Mouse (Mus musculus): ENCODE measurements around the gene Aqp1.
A peak's percentile ranks its signal among the peaks of the same experiment; 100 is the strongest.

Gene Aqp1

DNA sequence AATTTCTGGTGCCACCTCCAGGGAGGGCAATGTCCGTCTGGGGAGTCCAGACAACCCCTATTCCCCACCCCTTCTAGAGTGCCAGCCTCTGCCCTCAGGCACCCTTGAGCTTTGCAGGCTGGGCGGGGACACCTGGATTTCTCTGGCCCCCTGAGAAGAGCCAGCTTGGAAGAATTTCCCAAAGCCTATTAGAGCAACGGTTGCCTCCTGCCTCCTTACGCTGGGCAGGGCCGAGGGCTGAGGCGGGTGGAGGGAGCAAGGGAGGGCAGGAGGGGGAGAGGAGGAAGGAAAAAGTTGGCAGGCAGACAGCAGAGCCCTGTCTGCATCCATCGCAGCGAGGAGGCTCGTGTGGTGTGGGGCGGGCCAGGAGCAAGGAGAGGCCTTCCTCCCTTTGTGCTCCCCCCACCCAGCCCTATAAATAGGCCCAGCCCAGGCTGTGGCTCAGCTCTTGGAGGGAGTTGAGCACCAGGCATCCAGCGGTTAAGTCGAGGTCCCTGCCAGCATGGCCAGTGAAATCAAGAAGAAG, at the start of gene Aqp1:
Gene Aqp1 (plus strand): TSS at position 444 of the 526 bp plus-strand sequence.
- no peak for DNase-seq

DNA sequence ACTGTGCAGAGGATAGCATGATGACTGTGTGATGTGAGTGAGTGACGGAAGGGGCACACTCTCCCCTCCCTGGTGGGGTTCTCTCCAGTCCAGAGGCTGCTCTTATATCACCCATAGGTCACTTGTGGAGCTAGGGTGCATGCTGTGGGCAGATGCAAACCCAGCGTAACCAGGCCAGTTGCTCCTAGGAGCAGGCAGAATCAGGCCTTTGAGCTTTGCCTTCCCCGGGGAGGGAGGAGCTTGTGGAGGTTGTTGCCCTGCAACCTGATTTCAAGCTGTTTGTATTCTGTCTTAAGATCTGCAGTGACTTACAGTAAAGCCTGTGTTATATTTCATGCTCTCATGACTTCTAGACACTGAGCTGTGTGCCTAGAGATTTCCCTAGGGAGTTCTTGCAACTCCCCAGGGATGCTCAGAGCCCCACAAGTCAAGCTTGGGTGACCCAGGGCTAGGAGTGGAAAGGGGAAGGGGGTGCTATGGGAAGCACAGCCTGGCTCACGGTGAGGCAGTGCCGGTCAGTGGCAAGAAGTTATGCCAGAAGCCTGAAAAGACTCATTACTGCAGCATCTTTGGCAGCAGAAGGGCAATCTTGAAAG, 48.1 kb upstream of the Aqp1 start:
- DNase-seq, result no peak

DNA sequence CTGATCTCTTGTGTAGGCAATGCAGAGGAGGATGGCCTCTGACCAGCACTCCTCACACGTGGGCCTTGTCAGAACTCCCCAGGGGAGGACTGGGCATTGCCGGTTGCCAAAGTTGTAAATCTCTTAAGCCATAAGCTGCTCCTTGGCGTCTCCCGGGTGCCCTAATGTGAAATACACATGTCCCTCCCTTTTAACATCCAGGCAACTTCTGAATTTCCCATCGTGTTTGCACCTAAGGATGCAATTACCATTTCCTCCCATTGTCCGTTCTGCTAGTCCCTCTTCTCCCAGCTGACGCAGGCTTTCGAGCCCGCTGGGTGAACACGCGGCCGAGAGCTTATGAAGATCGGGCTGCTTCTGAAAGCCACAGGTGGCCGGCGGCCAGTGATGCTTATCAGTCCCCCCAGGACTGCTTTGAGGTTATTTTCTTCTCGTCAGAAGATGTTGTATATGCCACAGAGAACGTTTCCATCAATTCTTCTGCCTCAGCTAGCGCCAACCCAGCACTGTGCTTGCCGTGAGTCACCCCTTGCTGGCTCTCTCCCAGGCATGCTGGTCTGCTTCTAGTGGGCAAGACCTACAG, 41.6 kb upstream of the Aqp1 start:
- no peak for DNase-seq

DNA sequence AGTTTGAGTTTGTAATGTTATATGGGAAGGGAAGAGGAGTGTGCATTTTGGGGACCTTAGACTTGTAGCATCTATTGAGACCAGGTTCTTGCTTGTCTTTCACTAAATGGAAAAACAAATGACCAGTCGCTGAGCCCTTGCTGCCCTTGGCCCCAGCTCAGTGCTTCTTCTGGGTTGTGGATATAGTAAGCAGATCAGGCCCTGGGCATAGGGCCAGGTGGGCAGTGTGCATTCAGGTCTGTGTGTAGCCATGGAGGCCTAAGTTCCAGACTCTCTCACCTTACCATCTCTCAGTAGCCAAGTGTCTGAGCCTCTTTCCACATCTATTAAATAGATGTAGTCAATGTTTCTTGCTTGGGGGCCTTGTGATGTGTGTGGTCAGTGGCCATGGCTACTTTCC, 40.9 kb upstream of the Aqp1 start:
- no peak for DNase-seq

DNA sequence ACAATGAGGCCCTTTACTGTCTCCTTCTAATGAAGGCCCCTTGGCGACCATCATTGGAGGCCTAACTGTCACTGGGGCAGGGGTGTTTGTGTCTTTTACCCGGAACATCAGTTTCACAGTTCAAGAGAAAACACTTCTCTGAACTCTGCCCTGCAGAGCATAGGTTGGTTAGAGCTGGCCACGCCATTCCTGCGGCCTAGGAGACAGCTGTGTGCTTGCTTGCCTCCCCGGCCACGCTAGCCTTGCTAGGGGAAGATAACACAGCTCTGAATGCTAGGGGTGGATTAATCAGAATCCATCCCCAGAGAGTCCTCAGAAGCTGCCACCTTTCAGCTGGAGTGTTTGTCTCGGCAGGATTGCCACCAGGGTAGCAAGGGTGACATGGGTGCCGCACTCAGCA, 36.8 kb upstream of the Aqp1 start:
- no peak for DNase-seq

DNA sequence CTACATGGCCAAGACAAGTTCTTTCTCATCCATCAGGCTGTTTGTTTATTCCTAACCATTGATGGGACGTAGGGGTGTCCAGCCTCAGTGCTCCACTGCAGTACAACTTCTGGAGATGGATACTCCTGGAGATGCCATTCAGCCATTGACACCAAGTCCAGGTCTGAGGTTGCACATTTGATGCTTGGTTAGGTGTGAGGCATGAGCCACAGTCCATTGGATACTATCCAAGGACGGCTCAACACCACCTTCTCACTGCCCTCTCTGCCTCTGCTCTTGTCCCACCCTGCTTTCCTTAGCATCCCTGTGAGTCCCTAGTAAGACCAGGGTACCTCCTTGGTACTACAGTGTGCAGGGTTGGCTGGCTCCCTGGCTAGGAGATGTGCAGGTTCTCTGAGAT, 36.3 kb upstream of the Aqp1 start:
- no peak for DNase-seq

DNA sequence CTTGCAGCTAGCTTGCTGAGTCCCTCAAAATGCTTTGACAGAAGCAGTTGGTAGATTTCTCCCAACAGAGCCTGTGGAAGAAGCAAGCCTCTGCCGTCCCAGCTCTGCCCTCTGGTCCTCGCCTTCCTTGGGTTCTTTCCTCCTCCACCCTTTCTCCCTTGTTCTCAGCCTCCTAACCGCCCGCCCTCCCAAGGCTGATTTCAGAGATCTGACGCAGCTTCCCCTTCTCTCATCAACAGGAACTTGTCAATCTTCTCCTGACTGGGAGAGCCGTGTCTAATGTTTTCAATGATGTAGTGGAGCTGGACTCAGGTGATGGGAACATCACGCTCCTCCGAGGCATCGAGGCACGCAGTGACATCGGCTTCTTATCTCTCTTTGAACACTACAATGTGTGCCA, 35.5 kb upstream of the Aqp1 start:
- DNase-seq, result no peak

DNA sequence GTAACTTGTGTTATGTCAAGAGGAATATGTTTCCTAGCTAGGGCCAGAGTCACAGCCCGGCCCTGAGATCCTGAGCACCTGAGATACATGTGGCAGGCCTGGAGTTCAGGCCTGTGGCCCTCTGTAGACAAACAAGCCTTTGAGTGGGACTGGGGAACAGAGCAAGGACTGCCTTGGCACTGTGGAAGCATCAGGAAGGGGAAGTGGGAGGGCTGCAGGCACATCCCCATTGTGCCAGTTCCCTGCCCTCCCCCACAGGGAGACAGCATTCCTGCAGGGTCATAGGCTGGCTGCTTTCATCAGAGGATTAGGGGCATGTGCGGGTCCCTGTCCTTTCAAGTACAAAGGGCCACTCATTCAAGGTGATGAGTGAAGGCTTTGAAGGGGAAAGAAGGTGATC, 26.1 kb upstream of the Aqp1 start:
- no peak for DNase-seq

DNA sequence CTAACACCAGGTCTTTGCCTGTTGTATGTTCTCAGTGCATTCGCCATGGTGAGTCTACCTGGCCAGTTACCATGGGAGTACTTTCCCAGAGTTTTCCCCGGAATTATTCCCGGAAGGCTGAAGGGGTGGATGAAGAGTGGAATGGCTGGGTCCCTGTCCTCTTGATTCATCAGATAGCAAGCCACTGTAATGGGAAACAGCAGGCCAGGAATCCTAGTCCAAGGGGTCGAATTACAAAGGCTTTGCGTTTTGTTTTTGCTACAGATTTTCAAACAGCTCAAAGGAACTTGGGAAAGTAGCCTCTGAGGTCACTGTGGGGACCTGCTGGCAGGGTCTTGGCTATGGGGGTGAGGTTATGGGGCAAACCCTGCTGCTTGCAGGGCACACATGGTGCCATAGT, 24.3 kb upstream of the Aqp1 start:
- no peak for DNase-seq

DNA sequence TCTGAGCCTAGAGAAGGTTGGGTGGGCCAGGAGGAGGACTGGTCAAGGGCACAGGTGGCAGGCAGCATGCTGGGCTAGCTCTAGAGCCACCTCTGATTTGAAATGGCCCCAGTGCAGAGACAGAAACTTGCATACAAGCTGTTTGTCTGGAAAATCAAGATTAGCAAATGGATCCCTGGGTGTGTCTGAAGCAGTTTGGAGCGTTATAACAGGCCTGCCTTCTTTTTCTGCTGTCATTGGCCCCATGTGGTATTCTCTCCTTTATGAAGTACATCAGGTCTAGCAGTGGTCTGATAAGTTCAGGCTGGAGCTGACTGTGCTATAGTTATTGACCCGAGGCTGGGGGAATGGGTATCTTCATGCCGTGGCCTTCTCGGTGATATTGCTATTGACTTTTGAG, 22.3 kb upstream of the Aqp1 start:
- no peak for DNase-seq

DNA sequence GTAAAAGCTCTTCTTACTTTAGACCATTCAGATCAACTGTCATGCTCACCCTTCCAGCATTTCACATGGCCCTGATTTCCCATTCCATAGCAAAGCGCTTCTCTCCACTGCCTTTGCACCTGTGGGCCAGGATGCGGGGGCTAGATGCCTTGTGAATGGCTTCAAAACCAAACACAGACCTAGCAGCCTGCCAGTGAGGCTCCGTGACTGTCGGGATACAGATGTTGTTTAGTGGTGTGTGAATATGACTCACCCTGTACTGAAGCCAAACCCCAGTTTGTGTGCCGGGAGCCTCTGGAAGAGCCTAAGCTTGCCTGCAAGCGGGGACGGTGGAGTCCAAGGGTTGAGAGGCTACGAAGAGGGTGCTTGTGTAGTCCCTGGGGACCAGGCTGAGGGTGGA, 21.6 kb upstream of the Aqp1 start:
- no peak for DNase-seq

DNA sequence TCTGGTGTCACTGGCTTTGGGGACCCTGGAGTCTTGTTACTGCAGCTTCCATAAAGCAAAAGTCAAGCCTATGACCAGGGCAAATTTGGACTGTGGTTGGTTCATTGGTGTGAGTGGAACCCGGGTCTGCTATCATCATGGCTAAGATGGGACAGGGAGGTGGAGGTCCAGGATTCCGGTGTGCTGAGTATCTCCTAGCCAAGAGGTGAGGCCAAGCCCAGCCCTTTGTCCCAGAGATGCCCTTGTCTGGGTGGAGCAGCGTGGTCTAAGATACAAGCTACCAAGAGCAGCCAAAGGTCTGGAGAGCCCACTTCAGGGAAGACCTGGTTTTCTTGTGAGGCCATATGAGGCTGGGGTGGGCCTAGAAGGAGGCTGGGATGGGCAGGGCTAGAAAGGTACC, 17.6 kb upstream of the Aqp1 start:
- DNase-seq, result no peak

DNA sequence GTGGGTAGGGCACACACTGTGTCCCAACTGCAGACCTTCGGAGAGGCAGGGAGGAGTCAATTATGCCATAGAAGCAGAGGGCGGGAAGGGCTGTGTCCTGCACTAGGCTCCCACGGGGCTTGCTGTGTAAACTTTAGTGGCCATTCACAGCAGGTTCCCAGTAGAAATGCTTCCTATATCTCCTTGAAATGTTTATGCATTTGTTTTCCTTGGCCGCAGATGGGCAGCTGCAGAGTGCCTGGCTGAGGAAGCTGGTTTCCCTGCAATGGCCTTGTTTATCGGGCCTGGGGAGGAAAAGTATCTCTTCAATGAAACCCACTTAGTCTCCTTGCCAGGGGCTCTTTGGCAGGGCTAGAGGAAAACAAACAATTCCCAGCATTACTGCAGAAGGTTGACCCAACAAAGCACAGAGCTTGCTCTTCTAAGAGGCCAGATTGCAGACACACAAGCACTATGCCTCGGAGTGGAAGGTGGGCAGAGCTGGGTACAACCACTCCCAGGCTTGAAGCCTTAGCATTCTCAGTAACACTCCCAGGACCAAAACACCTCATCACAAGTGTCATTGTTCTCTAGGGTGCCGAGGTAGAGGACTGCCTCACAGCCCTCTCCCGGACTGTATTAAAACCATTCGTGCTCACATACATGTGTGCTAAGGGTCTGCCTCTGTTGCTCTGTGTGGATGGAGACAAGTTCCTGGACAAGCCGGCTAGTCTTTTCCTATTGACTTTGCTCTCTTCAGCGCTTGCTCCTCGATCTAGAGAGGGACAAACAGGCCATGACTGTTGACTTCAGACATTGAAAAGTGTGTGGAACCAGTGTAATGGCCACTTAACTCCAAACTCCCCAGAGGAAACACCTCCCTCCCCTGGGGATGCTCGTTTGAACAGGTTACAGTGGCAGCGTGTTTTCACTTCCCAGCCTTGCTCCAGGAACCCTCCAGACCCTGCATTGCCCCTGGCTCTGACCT, 16.4 kb upstream of the Aqp1 start:
- DNase-seq, result no peak

DNA sequence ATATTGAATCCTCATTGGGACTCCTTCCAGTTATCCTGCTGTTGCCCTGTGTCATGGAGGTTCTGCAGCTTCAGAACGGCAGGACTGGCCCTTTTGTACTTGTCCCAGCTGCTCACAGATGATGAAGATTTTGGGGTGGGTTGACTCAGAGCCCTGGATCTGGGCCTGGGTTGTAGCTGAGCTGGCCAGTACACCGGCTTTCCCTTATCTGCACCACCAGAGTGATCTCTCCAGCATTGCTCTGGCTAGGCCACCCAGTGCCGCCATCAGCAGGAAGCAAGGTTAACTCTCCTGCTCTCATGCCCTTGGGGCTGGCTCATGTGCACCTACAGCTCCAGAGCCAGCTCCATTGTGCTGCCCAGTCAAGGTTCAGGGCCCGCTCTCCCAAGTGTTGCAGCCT, 15.3 kb upstream of the Aqp1 start:
- DNase-seq, result no peak

DNA sequence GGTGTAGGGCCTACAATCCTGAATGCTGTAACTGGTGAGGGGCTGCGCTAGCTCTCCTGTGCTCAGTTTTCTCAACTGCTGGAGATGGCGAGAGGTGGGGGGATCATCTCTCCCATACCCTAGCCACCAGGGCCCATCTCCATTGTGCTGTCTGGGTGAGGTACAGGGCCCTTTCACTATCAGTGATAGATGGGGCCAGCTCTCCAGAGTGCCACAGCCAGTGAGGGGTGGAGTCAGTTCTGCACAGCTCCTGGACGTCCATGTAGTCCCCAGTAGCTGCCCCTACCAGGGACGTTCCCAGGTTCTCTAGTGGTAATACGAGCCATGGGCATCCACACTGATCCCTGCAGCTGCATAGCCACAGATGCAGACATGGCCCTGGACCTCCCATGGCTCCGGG, 14.7 kb upstream of the Aqp1 start:
- DNase-seq, result no peak

DNA sequence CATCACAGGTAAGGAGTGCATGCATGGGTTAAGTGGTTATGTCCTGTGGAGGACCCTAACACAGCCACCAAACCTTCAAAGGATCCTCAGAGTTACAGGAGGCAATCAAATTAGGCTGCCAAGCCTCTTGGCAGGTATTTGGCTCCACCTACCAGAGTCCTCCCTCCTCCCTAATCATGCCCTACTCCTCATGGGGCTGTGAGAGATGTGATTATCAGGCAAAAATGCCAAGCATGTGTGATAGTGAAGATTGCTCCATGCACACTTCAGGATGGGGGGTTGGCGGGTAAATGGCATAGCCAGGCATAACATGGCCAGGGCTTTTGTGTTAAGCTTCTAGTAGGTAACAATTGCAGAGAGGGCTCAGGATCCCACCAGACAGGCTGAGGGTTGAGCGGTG, 13.3 kb upstream of the Aqp1 start:
- DNase-seq, result no peak

DNA sequence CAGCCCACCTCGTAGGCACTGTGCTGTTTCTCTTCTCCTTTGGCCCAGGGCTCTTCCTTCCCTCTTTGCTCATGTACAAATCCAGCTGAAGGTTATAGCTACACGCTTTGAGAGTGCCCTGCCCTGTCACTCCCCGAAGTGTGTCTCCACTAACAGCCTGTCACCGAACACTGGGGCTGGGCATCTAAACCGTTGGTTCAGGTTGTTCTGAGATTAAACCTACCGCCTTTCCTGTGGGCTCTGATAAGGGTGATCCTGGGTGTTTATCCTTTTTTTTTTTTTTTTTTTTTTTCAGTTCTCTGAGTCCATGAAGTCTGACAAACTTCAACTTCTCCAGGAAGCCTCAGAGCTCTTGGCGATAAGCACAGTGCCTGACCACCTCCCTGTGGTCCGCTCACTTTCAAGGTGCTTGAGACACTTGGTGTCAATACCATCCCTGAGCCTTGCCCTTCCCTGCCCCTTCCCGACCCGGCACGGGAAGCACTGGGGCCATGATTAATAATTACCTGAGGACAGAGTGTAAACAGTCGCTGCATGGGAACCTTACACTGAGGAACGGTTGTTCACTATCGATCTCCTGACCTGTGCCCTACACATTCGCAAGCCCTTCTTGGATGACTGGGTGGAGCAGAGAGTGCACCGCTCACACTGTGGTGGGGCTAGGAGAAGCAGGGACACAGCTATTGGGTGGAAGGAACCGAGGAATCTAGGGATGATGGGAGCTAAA, 12.2 kb upstream of the Aqp1 start:
- DNase-seq, result no peak

DNA sequence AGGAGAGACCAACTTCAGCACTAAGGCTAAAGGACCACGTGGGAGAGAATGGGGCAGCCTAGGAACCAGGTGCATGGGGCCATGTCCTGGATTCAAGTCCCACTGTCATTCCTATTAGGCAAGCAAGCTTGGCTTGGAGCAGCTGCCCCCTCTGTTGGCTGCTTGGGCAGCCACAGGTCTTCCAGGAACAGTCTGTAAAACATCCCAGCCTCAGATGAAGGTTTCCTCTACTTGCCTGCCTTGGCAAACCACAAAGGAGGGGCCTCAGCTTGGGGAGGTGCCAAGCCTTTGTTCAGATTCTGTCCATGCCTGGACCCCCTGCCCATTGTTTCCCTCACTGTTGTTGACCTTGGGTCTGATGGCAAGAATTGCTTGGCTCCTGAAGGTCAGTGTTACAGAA, 11.4 kb upstream of the Aqp1 start:
- DNase-seq, result no peak

DNA sequence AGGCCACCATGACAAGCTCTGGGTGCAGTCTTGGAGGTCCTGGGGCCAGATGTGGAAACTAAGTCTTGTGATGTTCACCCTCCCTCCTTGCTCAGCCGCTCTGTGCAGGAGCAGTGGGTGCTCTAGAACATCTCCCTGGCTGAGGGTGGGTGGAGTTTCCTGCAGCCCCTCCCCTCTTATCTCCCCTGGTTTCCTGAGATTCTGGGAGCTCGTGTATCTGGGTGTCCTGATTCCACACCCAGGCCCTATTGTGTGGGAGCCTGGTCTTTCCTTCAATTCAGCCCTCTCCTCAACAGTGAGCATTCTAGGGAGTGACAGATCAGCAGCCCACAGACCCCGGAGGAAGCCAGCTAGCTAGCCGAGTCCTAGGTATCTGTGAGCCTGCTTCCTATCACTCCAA, 9.9 kb upstream of the Aqp1 start:
- no peak for DNase-seq

DNA sequence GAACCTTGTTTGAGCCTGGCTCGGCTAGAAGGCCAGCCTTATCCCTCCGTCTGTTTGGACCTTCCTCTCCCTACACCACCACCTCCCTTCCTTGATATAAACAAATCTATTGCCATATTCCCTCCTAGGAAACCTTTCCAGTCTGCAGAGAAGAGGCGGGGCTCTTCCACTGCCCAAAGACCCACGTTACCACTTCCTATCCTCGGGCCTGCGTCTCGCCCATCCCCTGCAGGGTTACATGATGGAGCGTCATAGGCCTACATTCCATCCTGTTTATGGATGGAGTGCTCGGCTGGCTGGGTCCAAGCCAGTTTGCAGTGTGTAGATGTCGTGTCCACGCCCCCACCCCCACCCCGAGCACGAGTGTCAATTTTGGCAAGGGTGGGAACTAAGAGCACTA, 8.9 kb upstream of the Aqp1 start:
- DNase-seq, result no peak

DNA sequence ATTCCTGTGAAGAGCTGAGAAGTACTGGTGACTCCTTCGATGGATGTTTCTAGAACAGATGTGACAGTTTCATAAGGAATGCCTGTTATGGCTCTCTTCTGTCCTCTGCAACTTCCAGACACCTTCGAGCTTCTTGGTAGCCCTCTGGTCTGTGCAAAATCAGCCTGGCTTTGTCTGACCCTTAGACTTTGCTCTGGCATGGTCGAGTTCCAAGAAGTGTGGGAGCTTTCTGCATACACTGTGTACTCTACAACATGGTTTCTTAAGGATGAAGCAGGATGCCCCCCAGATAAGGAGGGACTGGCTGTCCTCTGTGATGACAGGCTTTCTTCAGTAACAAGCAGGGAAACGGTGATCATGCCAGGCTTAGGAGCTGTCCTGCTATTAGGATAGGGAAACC, 8.1 kb upstream of the Aqp1 start:
- DNase-seq, result no peak

DNA sequence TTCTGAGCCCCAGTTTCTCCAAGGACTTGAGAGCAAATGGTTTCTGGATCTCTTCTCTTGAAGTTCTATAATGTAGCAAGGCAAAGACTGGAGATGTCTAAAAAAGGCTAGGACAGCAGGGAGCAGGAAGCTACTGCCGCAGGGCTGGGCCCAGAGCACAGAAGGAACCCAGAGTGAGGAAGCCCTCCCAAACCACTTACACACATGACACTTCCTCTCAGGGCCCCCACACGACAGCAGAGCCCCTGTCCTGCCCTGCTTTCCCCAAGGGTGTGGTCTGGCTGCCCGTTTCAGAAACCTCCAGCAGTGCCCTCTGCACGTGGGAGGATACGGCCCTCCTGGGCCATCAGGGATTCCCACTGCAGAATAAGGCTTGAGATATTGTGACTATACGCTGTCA, 4.9 kb upstream of the Aqp1 start:
- DNase-seq, result peak; percentile 29

DNA sequence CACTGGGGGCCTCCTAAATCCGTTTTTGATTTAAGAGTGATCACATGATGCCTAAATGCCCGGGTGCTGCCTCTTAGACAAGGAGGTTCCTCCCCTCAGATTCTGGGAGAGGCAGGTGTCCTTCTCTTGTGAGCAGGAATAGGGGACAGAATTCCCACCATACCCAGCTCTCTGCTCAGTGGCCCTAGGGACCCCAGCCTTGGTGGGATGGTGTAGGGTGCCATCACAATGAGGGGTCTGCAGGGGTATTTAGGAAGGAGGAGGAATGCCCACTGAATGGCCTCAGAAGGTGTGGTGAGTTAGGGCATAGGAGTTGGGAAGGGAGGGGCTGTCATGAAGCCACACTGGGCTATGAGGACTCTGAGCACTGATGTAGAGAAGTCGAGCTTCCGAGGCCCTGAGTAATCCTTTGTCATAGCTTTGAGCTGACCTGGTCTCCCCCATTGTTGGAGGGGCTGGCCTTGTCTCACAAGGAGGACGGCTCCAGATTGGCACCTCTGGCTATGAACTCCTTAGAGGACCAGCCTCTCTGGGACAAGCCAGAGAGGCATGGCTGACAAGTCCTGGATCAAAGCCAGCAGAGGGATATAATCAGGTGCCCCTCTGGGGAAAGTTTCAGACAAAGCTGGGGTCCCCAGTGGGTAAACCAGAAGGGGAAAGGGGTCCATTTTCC, 4.0 kb upstream of the Aqp1 start:
- DNase-seq, result no peak

Measured in thymus, postnatal 4 days (tissue).